Mouse (Mus musculus) midbrain, postnatal 0 days (tissue): ENCODE results near the gene Zfp334. TPM values are rescaled to one million over a fixed set of nuclear protein-coding genes. Genes with fewer than 3 reads are reported as not detected.

Source experiments
- ATAC-seq: fragments of 200-750 bp; cut with Nextera tagmentation; 2 replicates; pipeline ENCODE4 v1.8.0; 2017; ENCODE audit warnings: moderate number of reproducible peaks, mild to moderate bottlenecking, moderate TSS enrichment, moderate library complexity; ENCODE audit not compliant: low FRiP score
- DNase-seq: peaks from one replicate; pipeline ENCODE4 v3.0.0-alpha.2; 2015; ENCODE audit warnings: low spot score
- H3K27ac ChIP-seq: fragments of 300-500 bp; sonication (generic); 2 replicates; pipeline ENCODE4 v1.5.1; 2014; ENCODE audit warnings: low read depth, mild to moderate bottlenecking, low read length, mixed read lengths
- H3K27me3 ChIP-seq: fragments of 300-500 bp; sonication (generic); 2 replicates; pipeline ENCODE4 v1.6.1; 2014; ENCODE audit warnings: low read length, control low read depth, mixed read lengths; ENCODE audit not compliant: insufficient read depth
- H3K36me3 ChIP-seq: fragments of 300-500 bp; sonication (generic); 2 replicates; pipeline ENCODE4 v1.6.1; 2014; ENCODE audit warnings: low read length, control low read depth, mixed read lengths; ENCODE audit not compliant: insufficient read depth
- H3K4me1 ChIP-seq: fragments of 300-500 bp; sonication (generic); 2 replicates; pipeline ENCODE4 v1.6.1; 2014; ENCODE audit warnings: mild to moderate bottlenecking, control low read depth, antibody characterized with exemption, low read length, mixed read lengths; ENCODE audit not compliant: insufficient read depth
- H3K4me2 ChIP-seq: fragments of 300-500 bp; sonication (generic); 2 replicates; pipeline ENCODE4 v1.6.1; 2014; ENCODE audit warnings: low read depth, mild to moderate bottlenecking, low read length, mixed read lengths; ENCODE audit not compliant: poor library complexity, severe bottlenecking
- H3K4me3 ChIP-seq: fragments of 300-500 bp; sonication (generic); 2 replicates; pipeline ENCODE4 v1.5.1; 2014; ENCODE audit warnings: low read depth, mild to moderate bottlenecking, low read length, moderate library complexity
- H3K9ac ChIP-seq: fragments of 300-500 bp; sonication (generic); replicated peaks from 2 replicates; pipeline ENCODE4 v1.6.1; 2014; ENCODE audit warnings: mild to moderate bottlenecking, low read length, moderate library complexity, mixed read lengths; ENCODE audit not compliant: poor library complexity, severe bottlenecking
- H3K9me3 ChIP-seq: fragments of 300-500 bp; sonication (generic); 2 replicates; pipeline ENCODE4 v1.6.1; 2016; ENCODE audit warnings: low read length, control low read depth
- CTCF ChIP-seq: IDR thresholded peaks from 2 replicates; pipeline ENCODE4 v1.5.1; 2016; ENCODE audit warnings: antibody characterized with exemption, mild to moderate bottlenecking
- WGBS: fragments of 180-500 bp; shearing (Covaris S2); extraction: QIAGEN DNeasy Blood & Tissue Kit; methylation state at CpG from one replicate; pipeline ENCODE4 v1.1.7; 2014; 5-methylcytosine and 5-hydroxymethylcytosine counted together
- polyA plus RNA-seq: library from polyadenylated mRNA; unstranded; fragments of >200 nt; fragmentation: Nextera tagmentation; extraction: Ambion mirVana; gene quantifications from 2 replicates; pipeline ENCODE4 v1.2.1, GENCODE M21; 2015
- total RNA-seq: library from RNA; depleted of rRNA; stranded (reverse); fragments of >200 nt; gene quantifications from 2 replicates; pipeline ENCODE4 v1.2.3, GENCODE M21; 2014

Gene Zfp334
- total and polyA plus RNA-seq, 2 experiments from 2014 or later, result 4.2 to 15.1 TPM

- ATAC-seq, result no peak
- no peak overlapping the region for H3K4me3 ChIP-seq
- H3K27me3 ChIP-seq, result no peaks in the 10 kb centered on the region
- no peak for DNase-seq
- H3K36me3 ChIP-seq, result no peaks in the 10 kb centered on the region
- 74% methylated on average over 9 of the region's 9 CpGs for WGBS
- no peaks in the 10 kb centered on the region for H3K4me1 ChIP-seq
- no peak for TF ChIP-seq CTCF
- H3K9me3 ChIP-seq, result no peaks in the 10 kb centered on the region
- H3K4me2 ChIP-seq, result no peak overlapping the region
- no peak overlapping the region for H3K27ac ChIP-seq
- no peak overlapping the region for H3K9ac ChIP-seq
Observed at GRCm38 (mm10) chr2:165404951-165405350, 16.9 kb upstream of the Zfp334 start.

GRCm38 (mm10) chr2:165398164-165398785 is 10.2 kb upstream of the Zfp334 start:
- Histone ChIP-seq H3K9ac (no peak overlapping the region), H3K27ac (no peak overlapping the region), H3K9me3 (no peaks in the 10 kb centered on the region), H3K36me3 (no peaks in the 10 kb centered on the region), H3K4me1 (peaks cover 3% of the 10 kb centered on the region; the same call in 1 of the 2 replicates), H3K4me3 (no peak overlapping the region), H3K27me3 (no peaks in the 10 kb centered on the region), H3K4me2 (no peak overlapping the region)
- no peak for TF ChIP-seq CTCF
- 67% methylated on average over 13 of the region's 15 CpGs for WGBS
- DNase-seq, result no peak
- no peak for ATAC-seq

GRCm38 (mm10) chr2:165397502-165398163 is 9.6 kb upstream of the Zfp334 start:
- 0 out of 2 replicates have a peak, but pooled peaks have one; percentile 13 for ATAC-seq
- WGBS, result 64% methylated on average over 23 of the region's 23 CpGs
- H3K27ac ChIP-seq, result no peak overlapping the region
- H3K4me1 ChIP-seq, result peaks cover 3% of the 10 kb centered on the region; the same call in 1 of the 2 replicates
- H3K9ac ChIP-seq, result no peak overlapping the region
- no peaks in the 10 kb centered on the region for H3K27me3 ChIP-seq
- no peak overlapping the region for H3K4me3 ChIP-seq
- H3K4me2 ChIP-seq, result no peak overlapping the region
- no peaks in the 10 kb centered on the region for H3K36me3 ChIP-seq
- H3K9me3 ChIP-seq, result no peaks in the 10 kb centered on the region
- DNase-seq, result peak; percentile 40
- no peak for TF ChIP-seq CTCF

- no peak for TF ChIP-seq CTCF
- Histone ChIP-seq H3K4me2 (no peak overlapping the region), H3K27ac (no peak overlapping the region), H3K4me1 (peaks cover 3% of the 10 kb centered on the region; the same call in 1 of the 2 replicates), H3K9me3 (no peaks in the 10 kb centered on the region), H3K4me3 (no peak overlapping the region), H3K36me3 (no peaks in the 10 kb centered on the region), H3K9ac (no peak overlapping the region), H3K27me3 (no peaks in the 10 kb centered on the region)
- no peak for DNase-seq
- WGBS, result 46% methylated on average over 20 of the region's 20 CpGs
- ATAC-seq, result no peak
Observed at GRCm38 (mm10) chr2:165396831-165397501, 8.9 kb upstream of the Zfp334 start.

GRCm38 (mm10) chr2:165392156-165392555 is 4.1 kb upstream of the Zfp334 start:
- H3K27ac ChIP-seq, result no peak overlapping the region
- no peaks in the 10 kb centered on the region for H3K27me3 ChIP-seq
- no peaks in the 10 kb centered on the region for H3K9me3 ChIP-seq
- H3K4me2 ChIP-seq, result no peak overlapping the region
- peaks cover 1% of the 10 kb centered on the region; the same call in 1 of the 2 replicates for H3K4me1 ChIP-seq
- TF ChIP-seq CTCF, result no peak
- ATAC-seq, result no peak
- DNase-seq, result no peak
- 84% methylated on average over 4 of the region's 4 CpGs for WGBS
- no peak overlapping the region for H3K9ac ChIP-seq
- no peak overlapping the region for H3K4me3 ChIP-seq
- no peaks in the 10 kb centered on the region for H3K36me3 ChIP-seq

GRCm38 (mm10) chr2:165391561-165391960 is 3.5 kb upstream of the Zfp334 start:
- Histone ChIP-seq H3K9me3 (no peaks in the 10 kb centered on the region), H3K4me3 (no peak overlapping the region), H3K4me1 (peaks cover 2% of the 10 kb centered on the region; the same call in 1 of the 2 replicates), H3K27ac (no peak overlapping the region), H3K4me2 (no peak overlapping the region), H3K27me3 (no peaks in the 10 kb centered on the region), H3K9ac (no peak overlapping the region), H3K36me3 (no peaks in the 10 kb centered on the region)
- no peak for ATAC-seq
- peak; percentile 91 for DNase-seq
- 14% methylated on average over 8 of the region's 8 CpGs for WGBS
- peak; percentile 91 for TF ChIP-seq CTCF
